Mouse (Mus musculus) neural tube, embryonic 11.5 days (tissue): ENCODE data around the gene Plvap. TPM values are rescaled to one million over a fixed set of nuclear protein-coding genes. Genes with fewer than 3 reads are reported as not detected.

Experiments
- ATAC-seq: fragments of 200-750 bp; cut with Nextera tagmentation; 2 replicates; pipeline ENCODE4 v1.8.0; 2017; ENCODE audit warnings: moderate number of reproducible peaks, mild to moderate bottlenecking, moderate TSS enrichment, moderate library complexity; ENCODE audit not compliant: insufficient read depth, low FRiP score, low TSS enrichment
- DNase-seq: peaks from one replicate; pipeline ENCODE4 v3.0.0-alpha.2; 2015; ENCODE audit warnings: low spot score
- H3K27ac ChIP-seq: fragments of 300-500 bp; sonication (generic); 2 replicates; pipeline ENCODE4 v1.5.1; 2014; ENCODE audit warnings: low read depth, mild to moderate bottlenecking, low read length
- H3K27me3 ChIP-seq: fragments of 300-500 bp; sonication (generic); 2 replicates; pipeline ENCODE4 v1.6.1; 2014; ENCODE audit warnings: mild to moderate bottlenecking, low read length, mixed read lengths; ENCODE audit not compliant: control insufficient read depth, insufficient read depth
- H3K36me3 ChIP-seq: fragments of 300-500 bp; sonication (generic); 2 replicates; pipeline ENCODE4 v1.6.1; 2014; ENCODE audit warnings: mild to moderate bottlenecking, low read length, moderate library complexity, mixed read lengths; ENCODE audit not compliant: control insufficient read depth, insufficient read depth
- H3K4me1 ChIP-seq: fragments of 300-500 bp; sonication (generic); 2 replicates; pipeline ENCODE4 v1.6.1; 2014; ENCODE audit warnings: low read length, mixed read lengths; ENCODE audit not compliant: control insufficient read depth, insufficient read depth
- H3K4me2 ChIP-seq: fragments of 300-500 bp; sonication (generic); 2 replicates; pipeline ENCODE4 v1.6.1; 2014; ENCODE audit warnings: low read depth, mild to moderate bottlenecking, moderate library complexity
- H3K4me3 ChIP-seq: fragments of 300-500 bp; sonication (generic); 2 replicates; pipeline ENCODE4 v1.5.1; 2014; ENCODE audit warnings: low read depth, low read length
- H3K9ac ChIP-seq: fragments of 300-500 bp; sonication (generic); 2 replicates; pipeline ENCODE4 v1.6.1; 2014; ENCODE audit warnings: mild to moderate bottlenecking, low read length
- H3K9me3 ChIP-seq: fragments of 300-500 bp; sonication (generic); 2 replicates; pipeline ENCODE4 v1.6.1; 2016; ENCODE audit warnings: low read length; ENCODE audit not compliant: control insufficient read depth
- WGBS: fragments of 180-500 bp; shearing (Covaris S2); extraction: QIAGEN DNeasy Blood & Tissue Kit; methylation state at CpG from one replicate; pipeline ENCODE4 v1.1.7; 2014; 5-methylcytosine and 5-hydroxymethylcytosine counted together
- polyA plus RNA-seq: library from polyadenylated mRNA; unstranded; fragments of >200 nt; fragmentation: Nextera tagmentation; extraction: Ambion mirVana; gene quantifications from 2 replicates; pipeline ENCODE4 v1.2.1, GENCODE M21; 2014

Gene Plvap
- polyA plus RNA-seq, 1 experiment from 2014 or later: 49.5 TPM

DNA sequence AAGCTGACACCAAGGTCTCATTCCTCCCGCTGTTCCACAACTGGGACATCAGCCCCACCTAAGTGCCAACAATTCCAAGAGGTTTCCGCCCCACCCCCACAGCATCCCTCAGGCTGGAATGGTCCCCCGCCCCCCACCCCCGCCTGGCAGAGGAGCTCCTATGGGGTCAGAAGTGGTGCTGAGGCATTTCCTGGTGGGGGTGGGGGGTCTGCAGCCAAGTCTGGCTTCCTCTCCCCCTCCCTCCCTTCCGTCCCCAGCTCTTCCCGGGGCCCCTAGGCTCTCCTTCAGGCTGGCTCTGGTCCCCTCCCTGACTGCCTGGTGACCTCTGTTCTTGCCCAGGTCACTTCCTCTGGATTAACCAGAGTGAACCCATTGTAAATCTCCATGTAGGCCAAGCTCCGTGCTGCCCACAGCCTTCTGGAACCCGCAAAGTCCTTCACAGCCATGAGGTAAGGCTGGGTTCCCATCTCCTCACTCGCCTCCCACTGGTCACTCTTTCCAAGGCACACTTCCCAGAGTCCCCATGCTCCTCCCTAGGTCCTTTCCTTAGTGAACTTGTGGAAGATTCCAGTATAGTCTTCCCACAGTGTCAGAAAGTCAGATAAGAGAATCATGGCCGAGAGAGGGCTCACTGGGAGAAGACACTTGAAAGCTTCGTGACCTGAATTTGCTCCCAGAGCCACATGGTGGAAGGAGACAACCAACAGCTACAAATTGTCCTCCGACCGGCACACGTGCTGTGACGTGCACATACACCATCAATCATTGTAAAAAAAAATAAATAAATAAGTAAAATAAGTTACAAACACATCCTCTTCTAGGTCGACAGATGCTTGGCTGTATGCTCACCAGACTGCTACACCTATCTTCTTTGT, 12.5 kb downstream of the Plvap start:
- no peak for DNase-seq

DNA sequence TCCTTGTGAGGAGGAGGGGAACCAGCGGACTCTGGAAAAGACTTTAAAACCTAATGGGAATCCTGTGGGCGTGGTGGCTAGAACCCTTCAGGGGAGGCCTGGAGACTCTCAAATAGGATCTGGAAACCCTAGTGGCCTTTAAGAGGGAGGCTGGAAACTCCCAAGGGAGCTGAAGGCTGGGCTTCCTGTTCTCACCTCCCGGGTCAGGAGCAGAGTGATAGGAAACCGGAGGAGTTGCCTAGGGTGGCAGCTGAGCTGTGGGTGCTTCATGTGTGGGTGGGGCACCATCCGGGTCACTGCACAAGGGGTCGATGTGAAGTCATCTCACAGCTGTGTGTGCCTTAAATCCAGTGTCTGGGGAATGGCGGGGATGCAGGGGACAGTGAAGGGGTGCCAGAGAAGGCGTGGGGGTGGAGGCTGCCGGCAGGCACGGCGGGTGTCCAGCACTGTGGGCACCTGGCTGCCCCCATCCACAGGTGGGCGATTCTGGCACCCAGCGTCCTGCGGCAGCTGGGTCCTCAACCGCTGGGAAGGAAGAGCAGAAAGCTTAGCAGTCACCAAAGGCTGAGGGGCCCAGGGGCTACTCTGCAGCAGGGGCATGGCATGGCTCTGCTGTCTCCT, 13.6 kb downstream of the Plvap start:
- WGBS: 29% methylated on average over 11 of the region's 15 CpGs
- Histone ChIP-seq H3K36me3 (peaks cover 2% of the 10 kb centered on the region; the same call in 1 of the 2 replicates), H3K27me3 (no peaks in the 10 kb centered on the region), H3K4me3 (no peak overlapping the region), H3K27ac (peak overlapping the region; percentile 31; the same call in 1 of the 2 replicates), H3K4me1 (peaks cover 9% of the 10 kb centered on the region), H3K9ac (peak overlapping the region; percentile 5; the same call in 1 of the 2 replicates), H3K9me3 (no peaks in the 10 kb centered on the region), H3K4me2 (no peak overlapping the region)
- no peak for ATAC-seq
- DNase-seq: no peak

More for the DNA sequence above, 12.5 kb downstream of the Plvap start:
- Histone ChIP-seq H3K4me3 (no peak overlapping the region), H3K9ac (no peak overlapping the region), H3K4me2 (no peak overlapping the region), H3K27me3 (no peaks in the 10 kb centered on the region), H3K9me3 (no peaks in the 10 kb centered on the region), H3K4me1 (peaks cover 9% of the 10 kb centered on the region), H3K36me3 (no peaks in the 10 kb centered on the region), H3K27ac (no peak overlapping the region)
- WGBS: 33% methylated on average over 16 of the region's 16 CpGs
- ATAC-seq: no peak

DNA sequence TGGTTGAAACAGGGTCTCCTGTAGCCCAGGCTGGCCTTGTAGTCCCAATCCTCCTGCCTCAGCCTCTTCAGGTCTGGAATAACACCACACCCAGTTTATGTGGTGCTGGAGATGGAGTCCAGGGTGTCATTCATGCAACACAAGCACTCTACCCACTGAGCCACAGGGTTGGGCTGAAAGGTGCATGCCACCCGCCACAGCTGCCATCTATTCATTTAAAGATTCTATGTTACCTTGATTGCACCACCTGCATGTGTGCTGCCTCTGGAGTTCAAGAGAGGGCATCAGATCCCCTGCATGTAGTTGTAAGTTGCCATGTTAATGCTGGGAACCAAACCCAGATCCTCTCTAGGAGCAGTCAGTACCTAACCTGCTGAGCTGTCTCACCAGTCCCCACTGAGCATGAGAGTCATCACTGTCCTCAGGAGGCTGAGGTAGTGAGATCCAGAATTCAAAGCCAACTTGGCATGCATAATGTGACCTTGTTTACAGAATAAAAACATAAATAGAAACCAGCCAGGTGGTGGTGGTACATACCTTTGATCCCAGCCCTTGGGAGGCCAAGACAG, 14.4 kb downstream of the Plvap start:
- H3K9ac ChIP-seq: no peak overlapping the region
- H3K4me1 ChIP-seq: peaks cover 9% of the 10 kb centered on the region
- no peaks in the 10 kb centered on the region for H3K27me3 ChIP-seq
- no peak overlapping the region for H3K4me3 ChIP-seq
- H3K4me2 ChIP-seq: no peak overlapping the region
- DNase-seq: no peak
- H3K36me3 ChIP-seq: peaks cover 3% of the 10 kb centered on the region
- WGBS: 92% methylated on average over 1 of the region's 1 CpGs
- ATAC-seq: no peak
- H3K27ac ChIP-seq: no peak overlapping the region
- no peaks in the 10 kb centered on the region for H3K9me3 ChIP-seq

DNA sequence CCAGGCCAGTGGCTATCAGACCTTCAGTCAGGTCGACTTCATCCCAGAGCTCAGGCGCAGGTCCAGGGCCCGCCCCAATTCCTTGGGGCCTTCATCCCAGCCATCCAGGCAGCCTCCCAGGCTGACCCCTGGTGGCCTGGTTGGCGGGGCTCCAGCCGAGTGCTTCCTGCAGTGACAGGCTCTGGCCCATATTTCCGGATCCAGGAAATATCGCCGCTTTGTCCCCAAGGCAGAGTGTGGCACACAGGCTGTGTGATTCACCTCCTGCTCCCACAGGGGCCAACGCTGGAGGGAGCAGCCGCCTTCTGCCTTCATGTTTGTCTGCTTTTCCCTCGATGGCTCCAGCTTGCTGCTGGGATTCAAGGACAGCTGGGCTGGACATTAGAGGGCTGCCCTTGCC, 15.1 kb downstream of the Plvap start:
- Histone ChIP-seq H3K36me3 (peaks cover 8% of the 10 kb centered on the region), H3K27me3 (no peaks in the 10 kb centered on the region), H3K4me1 (peaks cover 9% of the 10 kb centered on the region), H3K4me3 (no peak overlapping the region), H3K9me3 (no peaks in the 10 kb centered on the region), H3K27ac (no peak overlapping the region), H3K9ac (no peak overlapping the region), H3K4me2 (no peak overlapping the region)
- ATAC-seq: no peak
- 53% methylated on average over 11 of the region's 11 CpGs for WGBS
- DNase-seq: no peak

DNA sequence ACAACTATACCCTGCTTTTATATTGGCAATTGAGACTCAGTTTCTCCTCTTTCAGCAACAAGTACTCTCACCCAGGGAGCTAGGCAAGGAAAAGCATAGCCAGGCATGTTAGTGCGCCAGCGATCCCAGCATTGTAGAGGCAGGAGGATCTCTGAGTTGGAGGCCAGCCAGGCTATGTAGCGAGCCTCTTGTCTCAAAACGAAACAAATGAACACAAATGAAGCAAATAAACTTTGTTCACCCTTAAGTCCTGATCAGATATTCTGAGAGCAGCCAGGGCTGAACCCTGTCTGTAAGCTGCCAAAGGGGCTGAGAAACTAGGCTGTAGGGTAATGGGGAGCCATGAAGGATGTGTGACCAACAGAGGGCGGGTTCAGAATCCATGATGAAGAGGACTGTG, 15.7 kb downstream of the Plvap start:
- DNase-seq (no peak), ATAC-seq (no peak)
- no peak overlapping the region for H3K4me3 ChIP-seq
- H3K9me3 ChIP-seq: no peaks in the 10 kb centered on the region
- H3K36me3 ChIP-seq: peaks cover 8% of the 10 kb centered on the region
- no peak overlapping the region for H3K9ac ChIP-seq
- peaks cover 9% of the 10 kb centered on the region for H3K4me1 ChIP-seq
- no peak overlapping the region for H3K27ac ChIP-seq
- H3K4me2 ChIP-seq: no peak overlapping the region
- WGBS: 92% methylated on average over 5 of the region's 5 CpGs
- no peaks in the 10 kb centered on the region for H3K27me3 ChIP-seq

DNA sequence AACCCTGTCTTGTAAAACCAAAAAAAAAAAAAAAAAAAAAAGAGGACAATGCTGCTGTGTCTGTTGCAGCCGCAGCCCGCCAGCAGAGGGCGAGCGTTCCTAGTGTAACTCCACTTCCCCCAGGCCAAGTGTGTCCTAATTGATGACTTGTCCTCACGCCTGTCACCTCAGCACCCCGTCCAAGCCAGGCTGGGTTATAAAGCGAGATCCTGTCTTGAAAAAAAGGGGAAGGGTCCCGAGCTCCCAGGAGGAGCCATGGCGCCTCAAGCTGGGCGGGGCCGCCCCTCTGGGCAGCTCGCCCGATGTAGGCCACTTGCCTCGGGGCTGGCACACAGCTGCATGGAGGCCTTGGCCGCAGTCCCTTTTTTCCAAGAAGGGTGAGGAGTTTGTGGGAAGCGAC, 16.5 kb downstream of the Plvap start:
- Histone ChIP-seq H3K36me3 (peaks cover 10% of the 10 kb centered on the region), H3K4me2 (no peak overlapping the region), H3K4me3 (no peak overlapping the region), H3K27me3 (no peaks in the 10 kb centered on the region), H3K4me1 (peaks cover 9% of the 10 kb centered on the region), H3K9ac (no peak overlapping the region), H3K27ac (no peak overlapping the region), H3K9me3 (no peaks in the 10 kb centered on the region)
- WGBS: 28% methylated on average over 16 of the region's 16 CpGs
- ATAC-seq: peak; percentile 62
- peak; percentile 86 for DNase-seq

DNA sequence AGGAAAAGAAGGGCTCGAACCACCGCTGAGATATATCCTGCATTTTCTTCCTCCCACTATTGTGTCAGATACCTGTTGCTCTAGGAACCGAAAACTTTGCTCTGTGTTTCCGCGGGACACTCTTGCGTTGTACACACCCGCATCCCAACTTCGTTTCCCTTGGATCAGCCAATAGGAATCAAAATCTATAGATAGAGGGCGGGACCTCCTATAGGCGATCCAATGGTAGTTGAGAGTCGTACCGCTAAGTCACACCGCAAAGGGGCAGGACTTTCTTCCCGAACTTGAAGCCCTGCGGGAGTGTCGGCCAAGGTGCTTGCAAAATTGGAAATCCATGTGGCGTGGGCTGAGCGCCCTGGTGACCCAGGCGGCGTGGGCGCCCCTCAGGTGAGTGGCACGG, 23.1 kb downstream of the Plvap start:
- H3K36me3 ChIP-seq: peaks cover 10% of the 10 kb centered on the region
- no peak overlapping the region for H3K27ac ChIP-seq
- H3K9me3 ChIP-seq: no peaks in the 10 kb centered on the region
- H3K4me2 ChIP-seq: peak overlapping the region; percentile 96
- DNase-seq (peak; percentile 88), ATAC-seq (peak; percentile 83)
- H3K4me3 ChIP-seq: peak overlapping the region; percentile 83
- H3K9ac ChIP-seq: peak overlapping the region; percentile 71
- peaks cover 12% of the 10 kb centered on the region for H3K4me1 ChIP-seq
- no peaks in the 10 kb centered on the region for H3K27me3 ChIP-seq
- WGBS: 0% methylated on average over 22 of the region's 22 CpGs

DNA sequence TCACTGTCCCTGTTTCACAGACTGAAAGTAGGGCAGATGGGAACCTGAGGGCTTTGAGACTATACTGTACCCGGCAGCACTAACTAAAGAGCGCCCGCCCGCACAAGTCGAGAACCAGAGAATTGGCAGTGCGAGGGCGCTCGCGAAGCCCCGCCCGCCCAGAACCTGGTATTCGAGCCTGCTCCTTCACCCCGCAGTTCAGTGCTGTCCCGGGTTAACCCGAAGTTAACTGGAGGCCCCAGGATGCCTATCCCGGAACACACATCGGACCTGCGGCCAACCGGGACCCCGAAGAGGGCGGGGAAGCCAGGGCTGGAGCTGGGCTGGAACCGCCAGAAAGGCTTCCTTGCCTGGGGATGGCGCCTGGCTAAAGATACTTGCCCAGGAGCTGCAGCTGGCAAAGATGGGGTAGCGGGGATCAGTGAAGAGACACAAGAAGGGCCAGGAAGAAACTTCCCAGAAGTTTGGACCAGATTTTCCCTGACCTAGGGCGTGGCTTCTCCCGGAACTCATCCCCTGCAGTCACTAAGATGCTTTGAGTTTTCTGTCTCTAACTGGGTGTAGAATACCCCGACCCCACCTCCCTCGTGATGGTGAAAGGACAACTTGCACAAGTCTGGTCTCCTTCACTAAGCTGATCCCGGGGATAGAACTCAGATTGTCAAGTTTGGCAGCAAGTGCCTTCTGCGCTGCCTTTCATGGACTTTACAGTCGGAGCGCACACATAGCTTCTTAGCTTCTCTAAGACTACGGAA, 23.7 kb downstream of the Plvap start, which contains the start of gene Gtpbp3:
TSS of gene Gtpbp3 (plus strand) at position 413 of the 755 bp plus-strand sequence.
- peak within 1 kb of the TSS; percentile 96 for H3K4me2 ChIP-seq
- no peaks in the 10 kb centered on the region for H3K9me3 ChIP-seq
- peaks cover 12% of the 10 kb centered on the region for H3K4me1 ChIP-seq
- H3K9ac ChIP-seq: peak within 1 kb of the TSS; percentile 72
- H3K36me3 ChIP-seq: peaks cover 8% of the 10 kb centered on the region; the same call in 1 of the 2 replicates
- WGBS: 1% methylated on average over 33 of the region's 33 CpGs
- peak; percentile 20 for ATAC-seq
- peak; percentile 78 for DNase-seq
- H3K27me3 ChIP-seq: no peaks in the 10 kb centered on the region
- peak within 1 kb of the TSS; percentile 83 for H3K4me3 ChIP-seq
- H3K27ac ChIP-seq: peak within 1 kb of the TSS; percentile 65; the same call in 1 of the 2 replicates
